Mouse (Mus musculus): ENCODE data around the gene Apold1.

DNA sequence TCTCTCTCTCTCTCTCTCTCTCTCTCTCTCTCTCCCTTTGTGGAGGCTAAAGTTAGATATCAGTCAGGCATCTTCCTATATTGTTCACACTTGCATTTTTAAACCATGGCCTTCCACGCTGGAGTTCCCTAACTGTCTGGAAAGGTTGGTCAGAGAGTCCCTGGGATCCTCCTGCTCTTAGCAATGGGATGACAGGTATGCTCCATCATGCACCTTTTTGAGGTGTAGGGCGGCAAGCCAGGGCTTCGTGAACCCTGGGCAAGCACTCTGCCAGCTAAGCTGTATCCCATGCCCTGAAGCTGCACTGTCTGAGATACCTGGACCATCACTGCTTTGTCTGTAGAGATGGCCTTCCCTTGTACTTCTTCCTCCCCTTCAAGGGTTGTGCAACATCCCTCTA is 32.3 kb upstream of the Apold1 start:
- TF ChIP-seq EP300 (IDR thresholded peaks at IDR 0.05; ENCODE audit: low read depth in 1 of 2, low read length in 2 of 2) (no peak), CHD2 (IDR thresholded peaks at IDR 0.05; ENCODE audit: low read length) (no peak), CTCF (IDR thresholded peaks at IDR 0.05 in 2 of 3, conservative IDR thresholded peaks at IDR 0.05 in 1 of 3; ENCODE audit: control insufficient read depth in 1 of 3, insufficient read depth in 1 of 3, low read depth in 2 of 3, low read length in 3 of 3, poor library complexity in 1 of 3, severe bottlenecking in 1 of 3) (no peak), USF1 (IDR thresholded peaks at IDR 0.05; ENCODE audit: low read depth, low read length) (no peak), ZNF384 (IDR thresholded peaks at IDR 0.05; ENCODE audit: low read depth, low read length) (no peak), MAFK (IDR thresholded peaks at IDR 0.05; ENCODE audit: borderline replicate concordance, low read depth, low read length) (no peak), POLR2A (IDR thresholded peaks at IDR 0.05; ENCODE audit: control insufficient read depth in 1 of 2, insufficient read depth in 1 of 2, low read depth in 1 of 2, low read length in 2 of 2, poor library complexity in 1 of 2) (no peak), POLR2AphosphoS2 (IDR thresholded peaks at IDR 0.05; ENCODE audit: low read length) (no peak), TCF12 (IDR thresholded peaks at IDR 0.05; ENCODE audit: low read depth, low read length) (no peak), TBP (IDR thresholded peaks at IDR 0.05; ENCODE audit: low read depth, low read length) (no peak), MAX (IDR thresholded peaks at IDR 0.05; ENCODE audit: low read length) (no peak), CHD1 (IDR thresholded peaks at IDR 0.05; ENCODE audit: low read depth, low read length) (no peak), ZMIZ1 (IDR thresholded peaks at IDR 0.05; ENCODE audit: low read depth, low read length) (no peak), NRF1 (IDR thresholded peaks at IDR 0.05; ENCODE audit: insufficient read depth, low read depth, low read length, poor library complexity, severe bottlenecking) (no peak)
